Mouse (Mus musculus) hindbrain, embryonic 13.5 days (tissue): ENCODE data around the gene Gnb4. TPM values are rescaled to one million over a fixed set of nuclear protein-coding genes. Genes with fewer than 3 reads are reported as not detected.

ENCODE experiments used
- ATAC-seq: fragments of 200-750 bp; cut with Nextera tagmentation; 2 replicates; pipeline ENCODE4 v1.8.0; 2017; ENCODE audit warnings: moderate TSS enrichment; ENCODE audit not compliant: low FRiP score
- H3K27ac ChIP-seq: fragments of 300-500 bp; sonication (generic); 2 replicates; pipeline ENCODE4 v1.5.1; 2015; ENCODE audit warnings: inconsistent platforms, mild to moderate bottlenecking, moderate library complexity
- H3K27me3 ChIP-seq: fragments of 300-500 bp; sonication (generic); 2 replicates; pipeline ENCODE4 v1.6.1; 2015; ENCODE audit warnings: mild to moderate bottlenecking, inconsistent platforms
- H3K36me3 ChIP-seq: fragments of 300-500 bp; sonication (generic); 2 replicates; pipeline ENCODE4 v1.6.1; 2015; ENCODE audit warnings: mild to moderate bottlenecking, inconsistent platforms
- H3K4me1 ChIP-seq: fragments of 300-500 bp; sonication (generic); replicated peaks from 2 replicates; pipeline ENCODE4 v1.6.1; 2015; ENCODE audit warnings: inconsistent platforms
- H3K4me2 ChIP-seq: fragments of 300-500 bp; sonication (generic); 2 replicates; pipeline ENCODE4 v1.6.1; 2015; ENCODE audit warnings: inconsistent platforms, mild to moderate bottlenecking, moderate library complexity
- H3K4me3 ChIP-seq: fragments of 300-500 bp; sonication (generic); 2 replicates; pipeline ENCODE4 v1.5.1; 2015; ENCODE audit warnings: mild to moderate bottlenecking, inconsistent platforms
- H3K9ac ChIP-seq: fragments of 300-500 bp; sonication (generic); 2 replicates; pipeline ENCODE4 v1.6.1; 2015; ENCODE audit warnings: mild to moderate bottlenecking, inconsistent platforms
- H3K9me3 ChIP-seq: fragments of 300-500 bp; sonication (generic); 2 replicates; pipeline ENCODE4 v1.6.1; 2016; ENCODE audit warnings: inconsistent platforms
- WGBS: fragments of 180-500 bp; shearing (Covaris S2); methylation state at CpG from one replicate; pipeline ENCODE4 v1.1.7; 2015; 5-methylcytosine and 5-hydroxymethylcytosine counted together
- polyA plus RNA-seq: library from polyadenylated mRNA; unstranded; fragments of >200 nt; fragmentation: Nextera tagmentation; extraction: Ambion mirVana; gene quantifications from 2 replicates; pipeline ENCODE4 v1.2.1, GENCODE M21; 2015

Gene Gnb4
- polyA plus RNA-seq, 1 experiment from 2014 or later: 79.5 TPM

DNA sequence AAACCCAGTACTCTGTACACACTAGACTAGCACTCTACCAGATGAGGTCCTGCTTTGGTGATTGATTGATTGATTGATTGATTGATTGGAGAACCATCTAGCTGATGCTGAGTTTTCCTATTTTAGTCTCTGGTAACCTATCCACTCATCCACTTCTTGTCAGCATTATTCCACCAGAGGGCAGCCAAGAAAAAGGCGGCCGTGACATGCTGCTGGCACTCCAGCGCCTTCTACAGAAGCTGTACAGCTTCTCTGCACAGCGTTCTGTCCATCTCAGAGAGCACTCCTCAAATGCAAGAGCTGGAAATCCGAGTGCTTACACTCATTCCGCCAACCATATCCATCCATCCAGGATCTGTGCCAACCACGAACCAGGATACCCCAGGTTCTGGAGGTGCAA lies 5.8 kb downstream of the Gnb4 start:
- Histone ChIP-seq H3K9me3 (no peaks in the 10 kb centered on the region), H3K36me3 (peaks cover 4% of the 10 kb centered on the region), H3K27me3 (no peaks in the 10 kb centered on the region), H3K4me2 (no peak overlapping the region), H3K27ac (no peak overlapping the region), H3K9ac (no peak overlapping the region), H3K4me1 (peaks cover 16% of the 10 kb centered on the region), H3K4me3 (no peak overlapping the region)
- peak; percentile 72 for ATAC-seq
- 35% methylated on average over 7 of the region's 7 CpGs for WGBS

DNA sequence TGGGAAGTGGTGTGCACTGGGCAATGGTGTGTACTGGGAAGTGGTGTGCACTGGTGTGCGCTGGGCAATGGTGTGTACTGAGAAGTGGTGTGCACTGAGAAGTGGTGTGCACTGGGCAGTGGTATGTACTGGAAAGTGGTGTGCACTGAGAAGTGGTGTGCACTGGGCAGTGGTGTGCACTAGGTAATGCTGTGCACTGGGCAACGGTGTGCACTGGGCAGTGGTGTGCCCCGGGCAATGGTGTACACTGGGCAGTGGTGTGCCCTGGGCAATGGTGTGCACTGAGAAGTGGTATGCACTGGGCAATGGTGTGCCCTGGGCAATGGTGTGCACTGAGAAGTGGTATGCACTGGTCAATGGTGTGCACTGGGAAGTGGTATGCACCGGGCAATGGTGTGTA lies 7.2 kb downstream of the Gnb4 start:
- 96% methylated on average over 4 of the region's 4 CpGs for WGBS
- H3K9ac ChIP-seq: no peak overlapping the region
- no peaks in the 10 kb centered on the region for H3K9me3 ChIP-seq
- no peak overlapping the region for H3K4me2 ChIP-seq
- no peak overlapping the region for H3K4me3 ChIP-seq
- peak; percentile 58; the same call in 1 of the 2 replicates for ATAC-seq
- no peak overlapping the region for H3K27ac ChIP-seq
- 0 out of 2 replicates have a peak, but pooled peaks cover 7% of the 10 kb centered on the region for H3K4me1 ChIP-seq
- peaks cover 15% of the 10 kb centered on the region for H3K36me3 ChIP-seq
- no peaks in the 10 kb centered on the region for H3K27me3 ChIP-seq

DNA sequence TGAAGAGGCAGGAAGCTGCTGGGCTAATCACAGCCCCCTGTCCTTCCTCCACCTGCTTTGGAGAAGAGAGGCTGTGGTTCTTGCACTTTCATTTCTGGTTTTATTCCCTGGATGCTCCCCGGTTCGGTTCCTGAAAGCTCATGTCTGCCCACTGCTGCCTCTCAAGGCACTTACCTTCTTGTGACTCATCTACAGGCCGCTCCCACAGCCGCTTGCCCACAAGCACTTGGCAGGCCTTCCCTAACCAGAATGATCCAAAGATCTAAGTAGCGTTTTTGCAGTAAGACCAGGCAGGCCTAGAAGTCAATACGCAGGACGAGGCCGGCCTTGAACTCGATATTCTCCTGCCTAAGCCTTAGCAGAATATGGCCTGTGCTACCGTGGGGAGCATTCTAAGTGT lies 15.3 kb downstream of the Gnb4 start:
- Histone ChIP-seq H3K9me3 (no peaks in the 10 kb centered on the region), H3K27ac (no peak overlapping the region), H3K4me2 (no peak overlapping the region), H3K4me3 (no peak overlapping the region), H3K9ac (no peak overlapping the region), H3K4me1 (0 out of 2 replicates have a peak, but pooled peaks cover 4% of the 10 kb centered on the region), H3K36me3 (peaks cover 28% of the 10 kb centered on the region; the same call in 1 of the 2 replicates), H3K27me3 (no peaks in the 10 kb centered on the region)
- ATAC-seq: no peak
- WGBS: 96% methylated on average over 10 of the region's 10 CpGs

DNA sequence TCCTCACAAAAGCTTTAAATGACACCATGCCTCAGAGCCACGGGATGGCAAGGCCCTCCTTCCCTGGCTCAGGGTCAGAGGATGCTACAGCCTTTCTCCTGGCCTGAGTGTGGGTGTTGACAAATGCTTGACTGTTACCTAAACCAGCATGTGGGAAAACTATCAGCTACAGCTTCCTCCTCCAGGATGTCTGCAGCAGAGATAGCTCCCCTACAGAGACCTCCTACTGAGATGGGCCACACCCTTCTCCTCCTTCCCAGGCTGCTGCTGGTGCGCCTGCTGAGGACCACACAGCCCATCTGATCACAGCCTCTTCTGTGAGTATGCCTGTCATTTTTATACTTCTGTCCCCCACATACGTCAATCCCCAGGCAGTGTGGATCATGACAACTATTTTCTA lies 17.1 kb downstream of the Gnb4 start:
- Histone ChIP-seq H3K9ac (no peak overlapping the region), H3K4me1 (0 out of 2 replicates have a peak, but pooled peaks cover 4% of the 10 kb centered on the region), H3K27me3 (no peaks in the 10 kb centered on the region), H3K4me2 (no peak overlapping the region), H3K36me3 (peaks cover 20% of the 10 kb centered on the region; the same call in 1 of the 2 replicates), H3K9me3 (no peaks in the 10 kb centered on the region), H3K27ac (no peak overlapping the region), H3K4me3 (no peak overlapping the region)
- no peak for ATAC-seq
- WGBS: 68% methylated on average over 3 of the region's 3 CpGs

DNA sequence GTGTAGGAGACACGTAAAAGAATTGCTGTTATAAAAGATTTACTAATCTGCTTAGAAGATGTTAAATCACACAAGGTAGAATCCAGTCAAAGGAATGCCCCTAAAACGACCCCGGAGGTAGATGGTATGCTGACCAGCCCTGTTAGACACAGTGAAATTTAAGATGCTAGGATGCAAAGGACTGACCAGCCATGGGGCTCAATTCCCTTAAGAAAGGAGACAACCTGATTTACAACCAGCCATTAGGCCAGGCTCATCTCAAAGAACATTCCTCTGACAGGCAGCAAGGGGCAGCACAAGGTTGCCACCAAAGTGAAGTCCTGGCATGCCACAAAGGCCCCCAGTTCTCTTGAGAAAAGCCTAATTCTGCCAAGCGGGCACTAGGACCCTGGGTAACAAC lies 21.3 kb downstream of the Gnb4 start:
- Histone ChIP-seq H3K9me3 (no peaks in the 10 kb centered on the region), H3K4me1 (0 out of 2 replicates have a peak, but pooled peaks cover 4% of the 10 kb centered on the region), H3K4me3 (no peak overlapping the region), H3K36me3 (peaks cover 44% of the 10 kb centered on the region), H3K27me3 (no peaks in the 10 kb centered on the region), H3K9ac (no peak overlapping the region), H3K4me2 (no peak overlapping the region), H3K27ac (no peak overlapping the region)
- ATAC-seq: no peak
- WGBS: 79% methylated on average over 4 of the region's 4 CpGs

DNA sequence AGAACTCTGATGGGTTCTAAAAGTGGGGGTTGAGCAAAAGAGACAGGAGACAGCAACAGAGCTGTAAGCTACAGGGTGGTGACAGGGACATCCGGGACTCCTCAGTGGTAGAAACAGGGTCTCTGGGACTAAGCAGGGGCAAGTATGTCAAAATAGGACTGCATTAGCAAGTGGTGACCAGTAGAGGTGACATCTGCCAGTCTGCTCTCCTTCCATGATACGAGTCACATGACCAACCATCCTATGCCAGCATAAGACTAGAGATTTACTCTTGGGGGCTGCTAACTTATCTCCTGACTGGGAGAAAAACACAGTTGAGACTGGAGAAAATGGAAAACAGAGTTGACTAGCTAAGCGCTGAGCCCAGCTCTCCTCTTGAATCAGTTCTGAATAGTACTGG lies 30.1 kb downstream of the Gnb4 start:
- H3K4me1 ChIP-seq: no peaks in the 10 kb centered on the region
- 92% methylated on average over 3 of the region's 3 CpGs for WGBS
- H3K4me3 ChIP-seq: no peak overlapping the region
- no peaks in the 10 kb centered on the region for H3K27me3 ChIP-seq
- H3K9me3 ChIP-seq: no peaks in the 10 kb centered on the region
- no peak for ATAC-seq
- no peak overlapping the region for H3K27ac ChIP-seq
- no peak overlapping the region for H3K4me2 ChIP-seq
- no peak overlapping the region for H3K9ac ChIP-seq
- peaks cover 81% of the 10 kb centered on the region for H3K36me3 ChIP-seq

DNA sequence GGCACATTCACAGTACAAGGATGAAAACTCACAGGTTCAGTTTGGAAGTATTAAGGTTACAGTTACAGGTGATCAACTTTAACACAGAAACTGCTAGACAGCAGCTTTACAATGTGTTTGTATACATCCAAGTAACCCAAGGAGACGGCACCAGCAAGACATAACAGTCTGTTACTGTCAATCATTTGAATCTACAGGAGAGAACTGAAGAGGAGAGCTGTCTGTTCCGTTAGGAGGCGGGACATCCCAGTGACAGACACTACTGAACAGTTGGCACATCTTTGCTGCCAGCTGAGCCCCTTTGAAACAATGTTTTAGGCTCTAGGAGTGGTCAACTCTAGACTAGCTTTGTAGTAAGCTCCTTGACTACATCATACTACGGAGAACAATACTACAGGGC lies 32.9 kb downstream of the Gnb4 start:
- Histone ChIP-seq H3K27me3 (no peaks in the 10 kb centered on the region), H3K4me1 (no peaks in the 10 kb centered on the region), H3K9ac (no peak overlapping the region), H3K4me2 (no peak overlapping the region), H3K9me3 (no peaks in the 10 kb centered on the region), H3K36me3 (peaks cover 70% of the 10 kb centered on the region), H3K27ac (no peak overlapping the region), H3K4me3 (no peak overlapping the region)
- no peak for ATAC-seq
- WGBS: 91% methylated on average over 4 of the region's 4 CpGs

DNA sequence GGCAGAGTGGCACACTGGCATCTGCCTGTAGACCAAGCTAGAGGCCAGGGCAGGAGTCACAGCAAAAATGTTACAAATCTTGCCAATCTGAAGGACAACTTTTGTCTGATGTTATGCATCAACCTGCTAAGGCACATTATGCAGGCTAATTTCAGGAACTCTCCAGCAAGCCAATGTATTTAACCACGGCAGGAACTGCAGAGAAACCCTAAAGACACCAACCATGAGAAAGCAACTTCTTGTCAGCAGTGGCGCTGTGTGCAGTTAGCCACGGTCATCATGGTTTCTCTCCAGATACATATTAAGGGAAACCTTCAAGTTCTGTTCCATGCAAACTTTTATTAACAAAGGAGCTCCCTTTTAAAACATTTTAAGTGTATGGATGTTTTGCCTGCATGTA lies 34.5 kb downstream of the Gnb4 start:
- Histone ChIP-seq H3K36me3 (peaks cover 68% of the 10 kb centered on the region), H3K27ac (no peak overlapping the region), H3K4me1 (no peaks in the 10 kb centered on the region), H3K27me3 (no peaks in the 10 kb centered on the region), H3K4me3 (no peak overlapping the region), H3K9me3 (no peaks in the 10 kb centered on the region), H3K9ac (no peak overlapping the region), H3K4me2 (no peak overlapping the region)
- no peak for ATAC-seq
- WGBS: 90% methylated on average over 3 of the region's 3 CpGs

DNA sequence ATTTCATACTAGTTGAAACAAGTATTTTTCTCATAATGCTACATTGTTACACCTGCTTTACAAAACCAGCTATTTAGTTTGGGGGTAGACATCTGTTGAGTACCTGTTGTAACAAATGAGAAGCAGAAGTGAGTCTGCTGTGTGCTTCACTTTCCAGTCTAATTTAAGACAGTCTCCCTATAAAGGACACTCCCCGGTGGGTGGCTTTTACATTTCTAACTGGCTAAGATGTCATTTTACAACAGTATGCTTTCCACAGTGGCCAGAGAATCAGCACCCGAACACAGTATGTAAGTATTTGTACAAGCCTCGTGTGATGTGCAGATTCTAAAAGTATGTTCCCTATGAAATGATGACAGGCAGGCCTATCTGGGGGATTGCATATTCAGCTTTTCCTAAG lies 35.6 kb downstream of the Gnb4 start:
- no peak overlapping the region for H3K4me2 ChIP-seq
- H3K36me3 ChIP-seq: peaks cover 72% of the 10 kb centered on the region
- no peaks in the 10 kb centered on the region for H3K4me1 ChIP-seq
- H3K9ac ChIP-seq: no peak overlapping the region
- 86% methylated on average over 3 of the region's 3 CpGs for WGBS
- H3K27me3 ChIP-seq: no peaks in the 10 kb centered on the region
- no peak overlapping the region for H3K4me3 ChIP-seq
- H3K9me3 ChIP-seq: no peaks in the 10 kb centered on the region
- no peak for ATAC-seq
- H3K27ac ChIP-seq: no peak overlapping the region

DNA sequence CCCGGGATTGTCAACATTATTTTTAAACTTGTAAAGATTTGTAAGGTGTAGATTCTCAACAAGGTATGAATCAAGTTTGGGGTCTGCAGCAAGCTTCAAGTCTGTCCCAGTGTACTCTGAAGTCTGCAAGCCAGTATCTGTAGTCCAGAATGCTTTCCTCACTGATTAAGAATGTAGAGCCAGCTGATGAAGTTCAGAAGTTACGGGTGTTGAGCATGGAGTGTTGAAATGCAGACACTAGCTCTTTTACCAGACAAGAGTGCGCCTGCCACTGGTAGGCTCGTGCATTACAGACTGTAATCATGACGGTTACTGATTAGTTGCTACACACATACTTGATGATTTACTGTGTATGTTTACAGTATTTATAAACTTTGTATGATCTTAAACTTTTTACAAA lies 37.6 kb downstream of the Gnb4 start:
- Histone ChIP-seq H3K9me3 (no peaks in the 10 kb centered on the region), H3K27me3 (no peaks in the 10 kb centered on the region), H3K4me3 (no peak overlapping the region), H3K9ac (no peak overlapping the region), H3K4me1 (no peaks in the 10 kb centered on the region), H3K4me2 (no peak overlapping the region), H3K36me3 (peaks cover 78% of the 10 kb centered on the region), H3K27ac (no peak overlapping the region)
- ATAC-seq: no peak
- 93% methylated on average over 5 of the region's 5 CpGs for WGBS

DNA sequence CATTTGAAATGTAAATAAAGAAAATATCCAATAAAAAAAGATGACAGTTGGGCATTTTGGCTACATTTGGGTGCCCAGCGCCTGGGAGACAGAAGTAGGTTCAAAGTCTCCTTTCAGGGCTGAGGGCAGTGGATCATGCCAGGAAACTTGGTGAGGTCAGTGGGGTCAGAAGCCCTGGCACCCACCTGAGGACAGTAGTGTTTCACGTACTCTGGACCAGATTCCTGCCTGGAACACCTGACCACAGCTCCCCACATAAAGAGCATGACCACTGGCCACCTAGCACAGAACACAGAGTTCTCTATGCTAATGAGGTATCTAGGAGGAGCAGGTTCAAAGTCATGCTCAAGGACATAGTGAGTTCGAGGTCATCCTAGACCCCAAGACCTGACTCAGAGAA lies 41.2 kb downstream of the Gnb4 start:
- no peaks in the 10 kb centered on the region for H3K4me1 ChIP-seq
- no peak for ATAC-seq
- 98% methylated on average over 3 of the region's 3 CpGs for WGBS
- no peak overlapping the region for H3K4me3 ChIP-seq
- H3K27ac ChIP-seq: no peak overlapping the region
- no peaks in the 10 kb centered on the region for H3K9me3 ChIP-seq
- no peak overlapping the region for H3K9ac ChIP-seq
- H3K27me3 ChIP-seq: no peaks in the 10 kb centered on the region
- H3K36me3 ChIP-seq: peaks cover 64% of the 10 kb centered on the region
- no peak overlapping the region for H3K4me2 ChIP-seq

DNA sequence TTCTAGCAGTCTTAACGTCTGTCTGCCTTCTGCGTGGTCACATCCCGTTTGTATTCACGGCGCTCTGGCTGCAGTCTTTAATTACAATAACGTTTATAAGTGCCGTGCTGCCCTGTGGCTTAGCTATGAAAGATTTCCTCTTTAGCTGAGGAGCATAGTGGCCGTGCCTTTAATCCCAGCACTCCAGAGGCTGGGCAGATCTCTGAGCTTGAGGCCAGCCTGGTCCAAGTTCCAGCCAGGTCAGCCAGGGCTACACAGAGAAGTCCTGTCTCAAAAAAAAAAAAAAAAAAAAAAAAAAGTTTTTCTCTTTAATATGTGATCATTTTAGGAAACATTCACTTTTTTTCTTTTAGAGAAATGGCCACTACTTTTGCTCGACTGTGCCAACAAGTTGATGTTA lies 42.5 kb downstream of the Gnb4 start:
- H3K4me1 ChIP-seq: no peaks in the 10 kb centered on the region

DNA sequence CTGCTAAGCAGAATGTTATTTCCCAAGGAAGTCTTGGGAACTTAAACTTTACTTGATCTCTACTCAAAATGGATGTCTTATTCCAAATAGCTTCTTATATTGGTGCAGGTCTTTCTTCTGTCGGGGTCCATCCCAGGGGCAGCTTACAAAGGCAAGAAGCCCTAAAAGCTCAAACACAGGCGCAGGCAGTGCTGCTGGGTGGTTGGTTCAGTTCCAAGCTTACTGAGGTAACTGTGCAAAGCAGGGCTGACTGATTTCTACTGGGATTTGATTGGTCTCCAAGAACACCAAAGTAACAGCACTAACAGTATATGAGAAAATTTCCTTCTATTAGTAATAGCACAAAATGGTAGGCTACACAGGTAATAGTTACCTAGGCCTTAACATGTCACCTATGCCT lies 43.3 kb downstream of the Gnb4 start:
- no peak overlapping the region for H3K27ac ChIP-seq
- H3K9me3 ChIP-seq: no peaks in the 10 kb centered on the region
- ATAC-seq: no peak
- H3K4me2 ChIP-seq: no peak overlapping the region
- H3K27me3 ChIP-seq: no peaks in the 10 kb centered on the region
- peaks cover 75% of the 10 kb centered on the region for H3K36me3 ChIP-seq
- H3K4me1 ChIP-seq: no peaks in the 10 kb centered on the region
- H3K9ac ChIP-seq: no peak overlapping the region
- 90% methylated on average over 2 of the region's 2 CpGs for WGBS
- H3K4me3 ChIP-seq: no peak overlapping the region

More for the DNA sequence above, 42.5 kb downstream of the Gnb4 start:
- no peaks in the 10 kb centered on the region for H3K9me3 ChIP-seq
- peaks cover 70% of the 10 kb centered on the region for H3K36me3 ChIP-seq
- H3K27ac ChIP-seq: no peak overlapping the region
- no peak for ATAC-seq
- no peak overlapping the region for H3K4me3 ChIP-seq
- H3K9ac ChIP-seq: no peak overlapping the region
- 62% methylated on average over 9 of the region's 9 CpGs for WGBS
- no peak overlapping the region for H3K4me2 ChIP-seq
- H3K27me3 ChIP-seq: no peaks in the 10 kb centered on the region
